Mouse (Mus musculus) lung, postnatal 0 days (tissue): Measurements from ENCODE around the gene Cdh13.

Experiments used
- CTCF ChIP-seq: IDR thresholded peaks from 2 replicates; pipeline ENCODE4 v1.5.1; 2016; ENCODE audit warnings: antibody characterized with exemption, mild to moderate bottlenecking
- EP300 ChIP-seq: IDR thresholded peaks from 2 replicates; pipeline ENCODE4 v1.6.1; 2016; ENCODE audit warnings: antibody characterized with exemption, mild to moderate bottlenecking, control low read depth

- no peak for TF ChIP-seq CTCF
- TF ChIP-seq EP300 = no peak
These were observed 73.5 kb downstream of the Cdh13 start for GRCm38 (mm10) chr8:118357067-118357466.
